Mouse (Mus musculus) brain, adult 2 months (tissue): ENCODE measurements at regions not wholly inside any gene's neighbourhood (a gene's known extent, or its start where the extent isn't known, plus 50 kb on each side); places are given as distances from the start of the nearest gene placed in this dataset.
A peak's percentile ranks its signal among the peaks of the same experiment; 100 is the strongest.

ENCODE experiments used
- DNase-seq: peaks from one replicate; pipeline ENCODE4 v3.0.0; 2011; ENCODE audit warnings: low read depth, low spot score

DNA sequence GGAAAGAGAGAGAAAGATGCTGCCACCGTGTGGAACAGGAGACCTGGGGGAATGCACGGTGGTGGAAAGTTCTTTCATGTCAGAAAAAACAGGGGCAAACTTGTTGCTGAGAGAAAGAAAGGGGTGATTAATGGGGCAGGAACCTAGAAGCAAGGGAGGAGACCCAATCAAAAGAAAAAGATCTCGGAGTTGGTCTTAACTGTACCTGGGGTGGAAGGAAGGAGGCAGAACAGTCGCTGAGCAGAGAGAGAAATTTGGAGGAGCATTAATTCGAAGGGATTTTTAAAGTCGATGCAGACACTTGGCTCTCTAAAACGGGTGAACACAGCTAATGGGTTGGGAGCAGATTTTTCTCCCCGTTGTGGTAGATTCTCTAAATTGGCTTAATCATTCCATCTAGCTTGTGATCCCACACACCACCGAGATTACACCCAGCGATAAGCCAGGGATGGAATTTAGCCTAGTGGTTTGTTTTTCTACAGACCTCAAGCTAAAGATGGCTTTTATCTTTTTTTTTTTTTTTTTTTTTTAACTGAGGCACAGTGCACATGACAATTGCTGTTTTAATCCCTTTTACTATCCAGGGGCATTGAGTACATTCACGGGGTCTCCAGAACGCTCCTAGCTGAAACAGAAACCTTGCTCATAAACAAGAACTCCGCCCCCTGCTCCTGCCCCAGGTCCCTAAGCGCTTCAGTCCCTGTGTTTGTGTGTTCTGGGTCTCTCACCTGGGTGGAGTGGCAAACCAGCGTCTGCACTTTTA lies 73.1 kb upstream of the Cpm start:
- DNase-seq: no peak

DNA sequence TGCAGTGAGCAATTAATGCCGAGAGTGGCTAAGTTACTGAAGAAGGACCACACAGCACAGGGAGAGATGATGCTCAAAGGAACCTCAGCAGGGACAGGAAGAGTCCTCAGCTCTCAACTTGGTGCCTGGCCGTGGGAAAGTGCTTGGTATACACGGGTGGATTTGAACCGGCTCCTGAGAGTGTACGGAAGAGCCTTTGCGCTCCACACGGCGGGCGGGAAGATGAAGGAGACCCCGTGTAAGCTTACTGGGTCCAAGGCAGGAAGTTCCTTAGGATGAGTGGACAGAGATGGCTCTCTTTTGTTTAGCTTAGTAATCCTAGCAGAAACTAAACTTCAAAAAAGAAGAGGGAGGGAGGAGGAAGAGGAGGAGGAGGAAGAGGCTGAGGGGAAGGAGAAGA lies 73.8 kb upstream of the Cpm start:
- no peak for DNase-seq

DNA sequence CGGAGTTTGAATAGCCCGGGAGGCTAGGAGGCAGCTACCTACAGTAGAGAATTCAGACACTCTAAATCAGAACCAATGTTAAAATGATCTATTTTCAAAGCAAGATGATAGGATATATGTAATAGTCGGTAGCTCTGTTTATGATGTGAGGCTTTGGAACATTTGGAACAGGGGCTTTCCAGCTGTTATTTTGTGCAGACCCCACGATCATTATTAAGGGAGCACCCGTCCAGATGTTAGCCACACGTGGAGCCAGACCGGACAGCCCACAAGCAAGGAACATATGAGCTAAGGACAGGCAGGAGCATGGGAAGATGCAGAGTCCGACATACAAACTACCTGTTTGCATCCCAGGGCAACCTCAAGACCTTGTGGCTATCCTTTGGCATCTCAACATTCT lies 74.3 kb upstream of the Cpm start:
- DNase-seq: no peak

DNA sequence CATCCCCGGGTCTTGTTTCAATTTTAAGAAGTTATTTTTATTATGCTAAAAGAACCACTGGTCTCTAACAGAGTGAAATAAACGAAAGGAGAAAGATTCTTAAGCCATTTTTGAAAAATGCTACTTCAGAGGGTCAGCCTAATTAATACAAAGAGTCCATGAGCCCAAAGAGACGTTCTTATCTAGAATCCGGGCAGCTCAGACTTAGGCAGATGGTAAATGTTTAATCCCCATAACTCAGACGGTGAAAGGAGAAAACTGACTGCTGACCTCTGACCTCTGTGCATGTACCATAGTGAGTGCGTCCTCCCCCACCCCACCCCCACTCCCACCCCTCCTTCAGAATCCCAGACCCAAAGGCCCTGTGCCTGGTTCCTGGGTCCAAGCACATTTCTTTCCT lies 74.8 kb upstream of the Cpm start:
- no peak for DNase-seq

DNA sequence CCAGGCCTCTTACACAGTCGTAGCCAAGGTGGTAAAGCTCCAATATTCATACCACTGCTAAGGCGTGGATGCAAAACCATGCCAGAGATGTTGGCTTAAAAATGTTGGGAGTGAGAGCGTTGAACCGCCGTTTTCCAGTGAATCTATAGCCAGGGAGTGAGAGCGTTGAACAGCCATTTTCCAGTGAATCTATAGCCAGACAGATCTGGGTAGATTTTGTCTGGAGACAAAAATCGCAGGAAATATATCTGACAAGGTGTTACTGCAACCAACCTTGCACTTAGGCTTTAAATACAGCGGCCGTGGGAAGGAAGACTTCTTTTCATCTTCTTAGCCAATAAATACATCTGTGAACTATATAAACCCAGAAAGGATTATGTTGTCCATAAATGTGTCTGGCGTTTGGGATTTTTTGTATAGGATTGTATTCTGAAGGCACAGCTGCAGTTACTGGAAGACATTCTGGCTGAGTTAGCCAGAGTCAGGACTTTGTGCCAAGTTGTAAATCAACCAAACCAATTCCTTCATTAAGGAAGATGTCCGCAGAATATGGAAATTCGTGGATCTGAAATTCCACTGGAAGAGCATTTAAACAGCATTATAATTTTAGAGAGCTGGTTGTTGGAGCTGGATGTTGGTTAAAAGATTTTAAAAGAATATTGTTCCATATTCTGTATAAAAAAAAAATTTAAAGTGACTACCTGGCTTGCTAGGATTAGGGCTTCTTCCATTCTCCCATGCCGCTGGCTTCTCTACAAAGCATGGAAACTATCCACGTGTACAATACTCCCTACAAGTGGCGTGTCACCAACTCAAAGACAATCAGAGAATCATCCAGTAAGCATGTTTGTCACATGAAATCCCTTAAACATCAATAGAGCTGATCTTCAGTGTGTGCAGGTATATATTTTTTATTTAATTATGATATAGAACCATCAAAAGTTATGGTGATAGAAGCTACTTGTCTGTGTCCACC lies 75.8 kb upstream of the Cpm start:
- peak; percentile 10 for DNase-seq

DNA sequence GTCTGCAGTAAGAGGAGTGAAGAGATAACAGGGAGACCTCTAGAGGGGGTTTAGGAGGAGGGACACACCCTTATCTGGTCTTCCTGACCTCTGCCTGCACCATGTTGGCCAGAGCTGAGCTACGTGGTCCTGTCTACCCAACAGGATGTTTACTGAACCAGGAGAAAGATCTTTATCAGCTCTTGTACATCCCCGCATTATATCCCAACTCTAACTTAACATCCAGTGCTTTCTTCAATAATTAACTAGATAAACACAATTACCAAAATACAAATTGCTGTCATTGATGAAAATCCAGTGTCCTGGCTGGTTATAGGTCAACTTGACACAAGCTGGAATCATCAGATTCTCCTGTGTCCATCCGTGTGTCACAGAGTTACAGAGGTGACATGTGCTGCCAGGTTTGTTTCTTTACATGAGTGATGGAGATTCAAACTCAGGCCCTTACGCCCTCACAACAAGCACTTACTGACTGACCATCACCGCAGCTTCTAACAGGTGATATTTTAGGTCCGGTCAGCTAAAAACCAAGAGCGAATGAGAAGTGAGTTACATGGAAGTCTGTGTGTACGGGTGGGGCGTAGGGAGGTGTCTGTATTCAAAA lies 77.1 kb upstream of the Cpm start:
- no peak for DNase-seq

DNA sequence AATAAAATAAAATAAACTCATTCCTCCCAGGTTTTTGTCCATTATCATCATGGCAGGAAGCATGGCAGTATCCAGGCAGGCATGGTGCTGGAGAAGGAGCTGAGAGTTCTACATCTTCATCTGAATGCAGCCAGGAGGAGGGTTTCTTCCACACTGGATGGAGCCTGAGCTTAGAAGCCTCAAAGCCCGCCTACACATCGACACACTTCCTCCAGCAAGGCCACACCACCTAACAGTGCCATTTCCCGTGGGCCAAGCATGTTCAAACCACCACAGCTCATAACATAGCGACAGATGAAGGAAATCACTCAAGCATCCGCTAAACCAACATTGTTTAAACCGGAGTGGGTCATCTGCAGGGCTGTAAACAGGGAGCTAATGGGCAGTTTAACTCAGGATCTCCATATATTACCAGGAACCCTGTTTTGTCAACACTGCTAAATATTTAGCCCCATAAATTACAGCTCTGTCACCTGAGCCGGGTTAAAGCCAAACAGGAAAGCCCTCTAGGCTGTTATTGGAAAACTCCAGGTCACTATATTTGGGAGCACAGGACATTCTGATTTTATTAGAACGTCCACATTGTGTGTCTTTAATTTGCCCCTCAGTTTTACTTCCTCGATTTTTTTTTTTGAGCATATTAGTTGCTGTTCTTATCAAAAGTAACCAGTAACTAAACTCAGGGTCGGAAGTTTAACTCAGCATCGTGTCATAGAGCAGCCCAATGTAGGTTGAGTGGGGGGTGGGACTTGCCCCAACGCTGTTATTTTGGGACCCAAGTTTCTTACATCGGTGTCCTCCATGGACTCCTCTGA lies 77.9 kb upstream of the Cpm start:
- DNase-seq: no peak

DNA sequence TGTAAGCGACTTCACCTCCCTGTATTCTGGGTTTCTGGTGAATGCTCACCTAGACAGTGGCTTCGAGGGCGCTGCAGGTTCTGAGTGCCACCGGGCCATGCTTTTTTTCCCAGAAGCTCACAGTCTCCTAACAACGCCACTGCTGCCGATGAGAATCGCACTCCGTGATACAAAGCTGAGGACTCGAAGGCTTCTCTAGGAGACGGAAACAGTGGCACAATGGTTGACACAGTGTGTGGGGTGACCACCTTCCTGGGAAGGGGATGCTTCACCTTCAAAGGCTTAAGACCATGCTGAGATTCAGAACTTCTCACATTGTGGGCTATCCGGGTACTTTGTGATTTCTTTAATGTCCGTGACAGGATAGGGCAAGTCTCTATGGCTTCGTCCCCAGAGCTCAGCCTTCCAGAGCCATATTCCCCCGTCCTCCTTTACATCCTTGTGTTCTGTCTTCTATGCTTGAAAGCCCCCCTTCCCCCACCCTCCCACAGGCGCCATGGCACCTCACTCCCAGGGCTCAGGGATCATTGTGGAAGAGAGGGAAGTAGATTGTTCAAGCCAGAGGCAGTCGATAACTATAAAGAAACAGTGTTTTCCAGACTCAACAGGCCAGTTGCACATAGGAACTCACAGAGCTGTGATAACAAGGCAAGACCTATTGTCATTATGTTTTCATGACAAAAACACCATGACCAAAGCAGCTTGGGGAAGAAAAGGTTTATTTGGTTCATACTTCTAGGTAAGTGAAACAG lies 79.3 kb upstream of the Cpm start:
- DNase-seq: no peak

DNA sequence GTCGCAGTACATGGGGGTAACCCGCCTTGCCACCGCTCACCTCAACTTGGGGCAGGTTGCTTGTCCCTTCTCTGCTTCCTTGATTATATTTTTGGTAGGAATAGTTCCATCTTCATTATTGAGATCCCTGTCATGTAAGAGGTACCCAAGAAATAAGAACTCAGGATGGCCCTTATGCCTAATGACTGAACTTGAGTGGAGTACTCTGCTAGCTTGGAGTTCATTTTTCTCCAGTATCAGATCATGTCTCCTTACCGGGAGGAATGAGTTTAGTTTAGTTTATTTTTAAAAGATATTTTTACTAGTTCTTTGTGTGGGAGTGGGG lies 79.8 kb upstream of the Cpm start:
- no peak for DNase-seq

DNA sequence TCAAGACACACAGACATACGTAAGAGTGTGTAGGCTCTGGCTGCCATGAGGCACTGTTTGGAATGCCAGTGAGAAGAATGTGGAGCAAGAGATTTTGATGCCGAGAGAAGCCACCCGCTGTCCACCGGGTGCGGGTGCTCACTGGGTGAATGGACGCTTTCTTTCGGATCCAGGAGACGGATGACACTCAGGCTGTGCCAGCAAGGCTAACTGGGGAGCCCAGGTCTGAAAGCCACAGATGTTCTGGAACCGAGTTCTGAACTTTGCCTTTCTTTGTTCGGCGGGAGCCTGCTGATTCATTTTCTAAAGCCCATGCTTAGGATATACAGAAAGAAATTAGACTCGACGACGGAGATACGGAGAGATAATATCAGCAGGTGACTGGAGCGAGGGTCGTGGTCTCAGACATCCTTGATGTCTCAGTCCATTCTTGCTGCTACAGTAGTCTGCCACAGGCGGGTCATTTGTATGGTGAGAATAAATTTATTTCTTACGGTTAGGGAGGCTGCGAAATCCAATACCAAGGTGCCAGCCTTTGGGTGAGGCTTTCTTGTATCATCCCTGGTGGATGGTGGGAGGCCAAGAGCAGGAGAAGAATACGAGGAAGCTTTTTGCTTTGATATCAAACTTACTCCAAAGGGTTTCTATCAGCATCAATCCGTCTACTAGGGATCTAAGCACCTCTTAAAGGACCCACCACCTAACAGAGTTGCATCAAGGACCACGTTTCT lies 80.4 kb upstream of the Cpm start:
- DNase-seq: no peak

DNA sequence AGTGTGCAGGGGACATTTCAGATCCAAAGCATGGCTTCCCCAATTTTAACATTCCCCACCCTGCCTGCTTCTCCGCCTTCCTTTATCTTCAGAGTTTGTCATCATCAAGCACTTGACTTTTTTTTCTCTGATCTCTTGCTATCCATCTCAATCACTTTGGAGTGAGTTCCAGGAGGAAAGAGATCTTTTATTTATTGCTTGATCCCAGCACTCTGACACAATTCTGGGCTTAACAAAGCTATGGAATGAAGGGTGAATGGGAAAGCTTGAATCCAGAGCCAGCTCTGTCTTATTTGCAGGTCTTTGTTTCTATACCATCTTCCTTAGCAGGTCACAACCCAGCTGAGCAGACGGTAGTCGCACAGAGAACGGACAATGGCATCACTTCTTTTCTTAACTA lies 81.0 kb upstream of the Cpm start:
- no peak for DNase-seq

DNA sequence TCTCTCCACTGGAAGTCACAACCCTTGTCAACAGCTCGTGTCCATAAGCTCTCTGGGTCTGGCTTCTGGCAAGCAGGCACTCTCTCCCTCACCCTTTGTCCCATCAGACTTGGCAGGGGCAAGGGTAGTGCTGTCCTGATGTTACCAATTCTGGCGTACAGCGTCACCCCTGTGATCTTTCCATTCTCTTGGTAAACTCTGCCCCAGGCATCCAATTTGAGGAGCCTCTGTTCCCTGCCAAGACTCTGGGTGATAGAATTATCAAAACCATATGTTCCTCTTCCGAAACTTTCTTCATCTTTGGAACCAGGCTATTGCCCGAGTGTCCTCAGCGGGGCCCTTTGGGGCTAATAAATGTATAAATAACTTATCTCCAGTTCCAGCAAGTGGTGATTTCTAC lies 82.0 kb upstream of the Cpm start:
- no peak for DNase-seq

DNA sequence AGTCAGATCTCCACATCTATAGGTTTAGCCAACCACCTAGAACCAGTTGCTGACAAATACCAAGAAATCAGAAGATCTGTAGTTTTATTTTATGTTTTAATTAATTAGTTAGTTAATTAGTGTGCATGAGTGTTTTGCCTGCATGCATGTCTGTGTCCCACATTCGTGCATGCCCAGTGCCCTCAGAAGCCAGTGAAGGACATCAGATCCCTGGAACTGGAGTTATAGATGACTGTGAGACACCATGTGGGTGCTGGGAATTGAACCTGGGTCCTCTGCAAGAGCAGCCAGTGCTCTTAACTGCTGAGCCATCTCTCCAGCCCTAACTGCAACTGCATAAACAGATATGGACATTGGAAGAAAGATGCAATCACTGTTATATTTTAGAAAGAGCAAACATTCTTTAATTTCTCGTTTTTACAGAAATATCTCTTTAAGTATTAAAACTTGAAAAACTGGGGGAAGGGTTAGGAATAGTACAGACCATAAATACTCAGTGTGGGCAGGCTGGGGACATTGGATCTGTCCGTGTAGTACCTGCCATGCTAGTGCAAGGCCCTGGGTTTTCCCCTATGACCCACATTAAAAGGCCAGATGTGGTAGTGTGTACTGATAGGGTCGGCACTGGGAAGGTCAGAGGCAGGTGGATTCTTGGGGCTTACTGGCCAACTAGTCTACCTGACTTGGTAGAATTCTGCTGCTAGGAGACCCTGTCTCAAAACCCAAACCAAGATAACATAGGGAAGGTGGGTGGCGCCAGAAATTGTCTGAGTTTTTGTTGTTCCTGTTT lies 83.3 kb upstream of the Cpm start:
- no peak for DNase-seq

DNA sequence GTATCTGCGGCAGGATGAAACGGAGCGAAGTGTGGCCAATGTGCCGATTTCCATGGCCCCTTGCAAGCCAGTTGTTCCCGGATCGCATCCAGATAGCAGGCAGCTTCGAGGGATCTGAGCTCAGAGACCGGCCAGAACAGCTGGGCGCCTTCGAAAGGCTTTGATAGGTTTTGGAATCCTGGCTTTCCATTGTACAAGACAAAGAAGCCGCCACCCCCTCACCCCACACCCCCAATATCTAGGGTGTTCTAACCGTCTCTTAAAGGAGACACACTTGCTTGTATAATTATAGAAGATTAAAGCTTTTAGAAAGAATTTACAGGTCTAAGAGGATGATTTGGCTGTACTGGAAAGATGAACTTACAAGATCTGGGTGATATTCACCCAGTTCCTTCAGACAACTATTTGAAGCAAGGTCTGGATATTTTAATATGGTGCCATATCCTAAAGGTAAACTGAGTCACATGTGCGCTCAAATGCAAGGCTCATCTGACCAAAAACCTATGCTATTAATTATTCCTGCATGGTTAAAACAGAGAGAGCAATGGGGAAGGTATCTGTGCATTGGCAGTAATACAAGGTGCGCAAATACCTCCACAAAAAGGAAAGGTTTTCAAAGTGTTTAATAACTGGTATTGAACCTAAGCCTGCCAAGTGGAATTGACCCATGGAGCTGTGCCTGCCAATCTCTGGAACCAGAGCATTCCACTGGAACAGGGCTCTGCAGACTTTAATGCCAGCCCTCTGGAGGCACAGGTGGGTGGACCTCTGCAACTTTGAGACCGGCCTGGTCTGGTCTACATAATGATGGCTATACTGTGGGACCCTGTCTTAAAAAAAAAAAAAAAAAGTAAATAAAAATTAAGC lies 84.4 kb upstream of the Cpm start:
- DNase-seq: no peak

DNA sequence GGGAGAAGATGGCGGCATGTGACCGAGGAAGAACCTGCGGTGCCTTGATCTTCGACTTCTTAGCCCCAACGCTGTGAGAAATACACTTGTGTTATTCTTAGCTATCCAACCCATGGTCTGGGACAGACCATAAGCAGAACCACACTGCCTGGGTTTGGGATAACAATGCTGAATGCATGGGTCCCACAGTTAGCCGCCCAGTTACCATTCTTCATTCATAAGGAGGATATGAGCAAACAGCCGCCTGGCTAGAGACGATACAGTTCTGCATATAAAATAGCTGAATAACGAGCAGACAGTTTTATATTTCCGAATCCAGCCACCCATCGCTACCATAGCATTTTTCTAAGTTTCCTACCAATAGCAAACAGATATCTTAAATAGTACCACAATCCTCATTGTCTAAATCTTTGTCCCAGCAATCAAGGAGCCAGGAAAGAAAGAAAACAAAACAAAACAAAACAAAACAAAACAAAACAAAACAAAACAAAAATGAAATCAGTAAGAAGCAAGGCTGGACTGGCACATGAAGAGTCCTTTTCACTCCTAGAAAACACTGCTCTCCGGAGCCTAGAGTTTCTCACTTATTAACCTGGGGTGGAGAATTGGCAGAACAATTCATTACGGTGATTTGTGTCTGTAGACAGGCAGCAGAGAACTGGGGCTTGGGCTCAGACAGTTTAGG lies 85.2 kb upstream of the Cpm start:
- no peak for DNase-seq

DNA sequence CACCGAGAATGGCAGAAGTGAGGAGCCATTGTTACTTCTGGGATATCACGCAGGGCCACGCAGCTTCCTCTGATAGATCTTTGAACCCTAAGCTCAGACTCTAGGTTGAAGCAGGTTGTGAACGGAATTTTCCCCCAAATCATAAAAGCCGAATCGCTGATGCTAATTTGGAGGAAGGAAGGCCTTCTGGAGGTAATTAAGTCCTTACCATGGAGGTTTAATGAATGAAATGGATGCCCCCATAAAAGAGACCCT lies 85.7 kb upstream of the Cpm start:
- no peak for DNase-seq

DNA sequence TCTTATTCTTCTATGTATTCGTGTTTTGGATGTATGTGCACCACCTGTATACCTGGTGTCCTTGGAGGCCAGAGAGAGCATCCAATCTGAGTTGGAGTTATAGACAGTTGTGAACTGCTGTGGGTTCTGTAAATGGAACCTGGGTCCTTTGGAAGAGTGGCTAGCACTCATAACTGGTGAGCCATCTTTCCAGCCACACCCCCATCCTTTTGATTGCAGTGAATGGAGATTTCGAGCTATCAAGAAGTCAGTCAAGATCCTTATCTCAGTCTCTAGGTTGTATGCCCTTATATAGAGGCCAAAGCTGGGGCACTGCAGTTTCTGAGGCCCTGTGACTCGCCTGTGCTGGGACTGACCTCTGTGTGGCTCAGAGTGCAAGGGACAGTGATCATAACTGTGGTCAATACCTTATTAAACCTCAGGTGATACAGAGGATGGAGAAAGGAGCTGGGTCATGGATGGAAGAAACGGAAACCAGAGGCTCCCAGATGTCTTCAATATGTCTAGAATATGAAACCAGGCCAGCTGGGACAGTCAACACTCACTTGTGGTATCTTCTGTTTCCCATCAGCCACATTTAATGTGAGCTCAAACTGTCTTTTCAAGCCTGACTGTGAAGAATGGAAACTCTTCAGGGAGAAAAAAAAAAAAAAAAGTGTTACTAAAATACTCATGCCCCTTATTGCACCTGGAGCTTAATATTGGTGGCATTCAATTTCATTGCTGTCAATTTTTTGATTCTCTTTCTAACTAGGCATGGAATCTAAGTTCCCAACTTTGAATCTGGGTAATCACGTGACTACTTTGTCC lies 86.2 kb upstream of the Cpm start:
- no peak for DNase-seq

DNA sequence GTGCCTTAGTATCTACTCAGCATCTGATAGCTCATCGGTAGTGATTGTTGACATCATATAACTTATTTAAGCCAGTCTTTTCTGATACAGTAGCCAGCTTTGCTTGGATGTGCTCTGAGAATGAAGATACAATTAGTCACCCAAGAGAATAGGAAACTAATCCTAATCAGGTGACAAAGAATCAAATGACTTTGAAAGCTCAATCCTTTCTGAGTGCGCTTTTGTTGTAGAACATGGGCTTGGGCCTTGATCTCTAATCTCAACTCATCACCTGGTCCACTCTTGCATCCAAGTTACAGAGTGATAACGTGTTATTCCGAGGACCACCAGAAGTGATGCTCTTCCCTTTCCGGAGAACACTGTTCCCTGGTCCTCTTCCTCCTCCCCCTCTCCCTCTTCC lies 86.9 kb upstream of the Cpm start:
- DNase-seq: no peak
